Mouse (Mus musculus): ENCODE measurements around the gene Agtrap. TPM values are rescaled to one million over a fixed set of nuclear protein-coding genes. Genes with fewer than 3 reads are reported as not detected.
A peak's percentile ranks its signal among the peaks of the same experiment; 100 is the strongest.
"Not testable (repeated sequence)": the region's sequence is repeated elsewhere in the genome, so short reads cannot be mapped to it uniquely, and the experiment has no call there.

Agtrap gene
- total RNA-seq, 1 experiment from 2014 or later: 31.2 TPM

- no peak for ATAC-seq (replicated peaks; ENCODE audit: low read depth, poor library complexity, severe bottlenecking)
Measured at GRCm38 (mm10) chr4:148053417-148053920, 34.4 kb downstream of the Agtrap start.

GRCm38 (mm10) chr4:148052976-148053375, 34.9 kb downstream of the Agtrap start:
- ATAC-seq (replicated peaks; ENCODE audit: low read depth, poor library complexity, severe bottlenecking): no peak

- no peak for ATAC-seq (replicated peaks; ENCODE audit: low read depth, poor library complexity, severe bottlenecking)
Measured at GRCm38 (mm10) chr4:148051886-148052285, 35.9 kb downstream of the Agtrap start.

- no peak for ATAC-seq (replicated peaks; ENCODE audit: low read depth, poor library complexity, severe bottlenecking)
Measured at GRCm38 (mm10) chr4:148051046-148051776, 36.6 kb downstream of the Agtrap start.

- ATAC-seq (replicated peaks; ENCODE audit: low read depth, poor library complexity, severe bottlenecking): not testable (repeated sequence)
Measured at GRCm38 (mm10) chr4:148050396-148050914, 37.4 kb downstream of the Agtrap start.

GRCm38 (mm10) chr4:148046450-148047031, 41.3 kb downstream of the Agtrap start:
- peak; percentile 86 for ATAC-seq (replicated peaks; ENCODE audit: low read depth, poor library complexity, severe bottlenecking)

GRCm38 (mm10) chr4:148044113-148044512, 43.7 kb downstream of the Agtrap start:
- ATAC-seq (replicated peaks; ENCODE audit: low read depth, poor library complexity, severe bottlenecking): no peak

GRCm38 (mm10) chr4:148043327-148043726, 44.5 kb downstream of the Agtrap start:
- not testable (repeated sequence) for ATAC-seq (replicated peaks; ENCODE audit: low read depth, poor library complexity, severe bottlenecking)

- no peak for ATAC-seq (replicated peaks; ENCODE audit: low read depth, poor library complexity, severe bottlenecking)
Measured at GRCm38 (mm10) chr4:148041611-148042191, 46.1 kb downstream of the Agtrap start.

GRCm38 (mm10) chr4:148040933-148041610, 46.8 kb downstream of the Agtrap start:
- peak; percentile 16 for ATAC-seq (replicated peaks; ENCODE audit: low read depth, poor library complexity, severe bottlenecking)

- no peak for ATAC-seq (replicated peaks; ENCODE audit: low read depth, poor library complexity, severe bottlenecking)
Measured at GRCm38 (mm10) chr4:148040029-148040830, 47.6 kb downstream of the Agtrap start.

GRCm38 (mm10) chr4:148039254-148040028, 48.4 kb downstream of the Agtrap start:
- ATAC-seq (replicated peaks; ENCODE audit: low read depth, poor library complexity, severe bottlenecking): peak; percentile 0; the same call in 1 of the 2 replicates

- peak; percentile 76 for ATAC-seq (replicated peaks; ENCODE audit: low read depth, poor library complexity, severe bottlenecking)
Measured at GRCm38 (mm10) chr4:148038600-148039253, 49.1 kb downstream of the Agtrap start, which contains the start of the genes Clcn6 and Mthfr. Gene Clcn6, minus strand, starts transcription at chr4:148038821. Gene Mthfr, plus strand, starts transcription at chr4:148039077.

GRCm38 (mm10) chr4:148038079-148038599, 49.7 kb downstream of the Agtrap start:
- ATAC-seq (replicated peaks; ENCODE audit: low read depth, poor library complexity, severe bottlenecking): no peak

- no peak for ATAC-seq (replicated peaks; ENCODE audit: low read depth, poor library complexity, severe bottlenecking)
Measured at GRCm38 (mm10) chr4:148035440-148035839, 52.4 kb downstream of the Agtrap start.

- ATAC-seq (replicated peaks; ENCODE audit: low read depth, poor library complexity, severe bottlenecking): peak; percentile 68
Measured at GRCm38 (mm10) chr4:148033858-148034410, 53.9 kb downstream of the Agtrap start.

- ATAC-seq (replicated peaks; ENCODE audit: low read depth, poor library complexity, severe bottlenecking): no peak
Measured at GRCm38 (mm10) chr4:148030506-148030905, 57.3 kb downstream of the Agtrap start.

GRCm38 (mm10) chr4:148029297-148029696, 58.5 kb downstream of the Agtrap start:
- no peak for ATAC-seq (replicated peaks; ENCODE audit: low read depth, poor library complexity, severe bottlenecking)

All from common myeloid progenitor, adult 5-6 weeks (primary cell).